In genomic region chr8:45438899-45439535, GRCm38 (mm10) we compare ENCODE assay signal across 9 mouse cellular contexts. TPM values are rescaled to one million over a fixed set of nuclear protein-coding genes. Genes with fewer than 3 reads are reported as not detected.
DNase-seq lines count a peak whose midpoint lies in the region; ATAC-seq and TF ChIP-seq lines count a peak whose summit lies in the region.
"Had no signal": no experiment of that assay in that cellular context is flagged by ENCODE, and none has a peak within 500 bp of the region (broad histone marks: within the 10 kb centered on the region; RNA-seq: fewer than 3 reads in every experiment).

No protein-coding gene starts in this region.

- 5% methylated on average over 5 of the region's 5 CpGs for WGBS in heart, embryonic 13.5 days
- 6% methylated on average over 5 of the region's 5 CpGs for WGBS in midbrain, postnatal 0 days

- peak overlapping the region; percentile 48 for H3K4me2 ChIP-seq in heart, embryonic 13.5 days
- peak overlapping the region; percentile 18; the same call in 1 of the 2 replicates for H3K4me2 ChIP-seq in midbrain, postnatal 0 days (ENCODE audit: low read depth, low read length, poor library complexity, severe bottlenecking)
- H3K4me2 ChIP-seq: liver, embryonic 13.5 days had no signal

- H3K4me1 ChIP-seq in heart, embryonic 13.5 days: peaks cover 4% of the 10 kb centered on the region
- H3K4me1 ChIP-seq in midbrain, postnatal 0 days (ENCODE audit: insufficient read depth, low read length): no peaks in the 10 kb centered on the region
- H3K4me1 ChIP-seq: liver, embryonic 13.5 days had no signal

- no peak overlapping the region for H3K27ac ChIP-seq in heart, embryonic 13.5 days (replicated peaks)
- no peak overlapping the region for H3K27ac ChIP-seq in midbrain, postnatal 0 days (ENCODE audit: low read depth, low read length)
- H3K27ac ChIP-seq: liver, embryonic 13.5 days had no signal

- no peak overlapping the region for H3K4me3 ChIP-seq in heart, embryonic 13.5 days
- H3K4me3 ChIP-seq in midbrain, postnatal 0 days (ENCODE audit: low read depth, low read length): no peak overlapping the region
- H3K4me3 ChIP-seq: liver, embryonic 13.5 days had no signal

- TF ChIP-seq CTCF in midbrain, postnatal 0 days (IDR thresholded peaks at IDR 0.05): peak; percentile 94

- H3K9me3 ChIP-seq in heart, embryonic 13.5 days: no peaks in the 10 kb centered on the region
- no peaks in the 10 kb centered on the region for H3K9me3 ChIP-seq in midbrain, postnatal 0 days (ENCODE audit: low read length)
- H3K9me3 ChIP-seq: liver, embryonic 13.5 days had no signal

- intact Hi-C loops in heart, postnatal 25 days (cut with DNase I): loop anchor here (5.0 kb wide), 2 partner anchors 343 to 493 kb away; partner anchors contain the start of gene Ccdc110

- no peak overlapping the region for H3K9ac ChIP-seq in heart, embryonic 13.5 days
- 0 out of 2 replicates have a peak overlapping the region, but pooled peaks have one; percentile 19 for H3K9ac ChIP-seq in midbrain, postnatal 0 days (replicated peaks; ENCODE audit: low read length, poor library complexity, severe bottlenecking)
- H3K9ac ChIP-seq: liver, embryonic 13.5 days had no signal

- no peaks in the 10 kb centered on the region for H3K36me3 ChIP-seq in heart, embryonic 13.5 days
- no peaks in the 10 kb centered on the region for H3K36me3 ChIP-seq in midbrain, postnatal 0 days (ENCODE audit: insufficient read depth, low read length)
- H3K36me3 ChIP-seq: liver, embryonic 13.5 days had no signal

- no peaks in the 10 kb centered on the region for H3K27me3 ChIP-seq in heart, embryonic 13.5 days (replicated peaks)
- H3K27me3 ChIP-seq in midbrain, postnatal 0 days (ENCODE audit: insufficient read depth, low read length): no peaks in the 10 kb centered on the region
- H3K27me3 ChIP-seq: liver, embryonic 13.5 days had no signal

- no peak for ATAC-seq in heart, embryonic 13.5 days (ENCODE audit: extremely low read depth, insufficient number of reproducible peaks, low FRiP score, low TSS enrichment)
- ATAC-seq in hematopoietic stem cell, adult 5-6 weeks (replicated peaks in 1 of 2; ENCODE audit: insufficient read depth in 1 of 2, low FRiP score in 2 of 2, low TSS enrichment in 1 of 2, low read depth in 1 of 2, poor library complexity in 2 of 2, severe bottlenecking in 2 of 2): peak; percentile 85 to 87
- peak; percentile 62 for ATAC-seq in midbrain, postnatal 0 days (ENCODE audit: low FRiP score)

- DNase-seq in heart, postnatal 25 days (ENCODE audit: low spot score): no peak
- peak; percentile 39 for DNase-seq in right cerebral cortex, adult 18-20 months
- DNase-seq in right cerebral cortex, postnatal 36 days (ENCODE audit: low spot score in 2 of 2): no peak
- peak; percentile 82 for DNase-seq in midbrain, postnatal 0 days (ENCODE audit: low spot score)
- DNase-seq in spleen, adult 18-20 months: no peak
- DNase-seq in adrenal gland, postnatal 25 days: no peak
- DNase-seq: liver, embryonic 13.5 days had no signal

RNA-seq across cellular contexts. Expression of gene Tlr3, which starts 28.1 kb away (rescaled TPM):
- 1.8 TPM in 2 replicates for polyA plus RNA-seq in heart, embryonic 13.5 days (2015; fragmentation: Nextera tagmentation; extraction: Ambion mirVana)
- total RNA-seq in heart, postnatal 25 days (2021): 1 to 10 TPM; 7.0 to 7.3 TPM
- total RNA-seq in hematopoietic stem cell, adult 5-6 weeks (2017): 2.1 and 7.0 TPM in 2 replicates
- total RNA-seq in midbrain, postnatal 0 days (2014; rRNA removed): 1.2 and 2.5 TPM in 2 replicates
- 0.96 and 1.7 TPM in 2 replicates for polyA plus RNA-seq in midbrain, postnatal 0 days (2015; fragmentation: Nextera tagmentation; extraction: Ambion mirVana)
- 7.7 and 9.0 TPM in 2 replicates for total RNA-seq in adrenal gland, postnatal 25 days (2021)

RNA-seq across cellular contexts. Expression of gene Fam149a, which starts 56.9 kb away (rescaled TPM):
- 3.7 and 5.6 TPM in 2 replicates for polyA plus RNA-seq in heart, embryonic 13.5 days (2015; fragmentation: Nextera tagmentation; extraction: Ambion mirVana)
- 1 to 10 TPM; 3.2 to 4.1 TPM for total RNA-seq in heart, postnatal 25 days (2021)
- total RNA-seq in hematopoietic stem cell, adult 5-6 weeks (2017): 0.31 TPM in 1 of 2 replicates, not detected in the other
- total RNA-seq in midbrain, postnatal 0 days (2014; rRNA removed): 34.7 and 37.3 TPM in 2 replicates
- polyA plus RNA-seq in midbrain, postnatal 0 days (2015; fragmentation: Nextera tagmentation; extraction: Ambion mirVana): 18.4 and 19.7 TPM in 2 replicates
- total RNA-seq in adrenal gland, postnatal 25 days (2021): 5.9 and 8.0 TPM in 2 replicates

Comparison
In these comparisons a context has a peak if more than half of its experiments do, and no peak if none do; other contexts are left out.
1. DNase-seq: peak in right cerebral cortex, adult 18-20 months (single experiment) and midbrain, postnatal 0 days (single experiment); none in heart, postnatal 25 days (single experiment), right cerebral cortex, postnatal 36 days (0 of 2), spleen, adult 18-20 months (0 of 2) and adrenal gland, postnatal 25 days (single experiment).